Mouse (Mus musculus): Measurements from ENCODE around the gene Car8. TPM values are rescaled to one million over a fixed set of nuclear protein-coding genes. Genes with fewer than 3 reads are reported as not detected.

Gene Car8
- total RNA-seq (2023): not detected

GRCm38 (mm10) chr4:8238560-8239305 lies at the start of gene Car8:
Gene Car8 (minus strand): TSS chr4:8239041.

Measured in T-cell, adult 66 days (primary cell).